Mouse (Mus musculus): ENCODE measurements around the gene Gpsm3.

Gene Gpsm3

GRCm38 (mm10) chr17:34582528-34582927 lies 7.1 kb upstream of the Gpsm3 start:
- no peak for DNase-seq (ENCODE audit: extremely low spot score, low spot score)

DNA sequence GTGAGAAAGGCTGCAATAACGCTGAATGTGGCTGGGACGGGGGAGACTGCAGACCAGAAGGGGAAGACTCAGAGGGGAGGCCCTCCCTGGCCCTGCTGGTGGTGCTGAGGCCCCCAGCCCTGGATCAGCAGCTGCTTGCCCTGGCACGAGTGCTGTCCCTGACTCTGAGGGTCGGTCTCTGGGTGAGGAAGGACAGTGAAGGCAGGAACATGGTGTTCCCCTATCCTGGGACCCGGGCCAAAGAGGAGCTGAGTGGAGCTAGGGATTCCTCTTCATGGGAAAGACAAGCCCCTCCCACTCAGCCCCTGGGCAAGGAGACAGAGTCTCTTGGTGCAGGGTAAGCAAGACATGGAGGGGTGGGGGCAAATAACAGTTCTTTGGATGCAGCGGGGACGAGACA lies 6.2 kb upstream of the Gpsm3 start:
- no peak for DNase-seq (ENCODE audit: extremely low spot score, low spot score)

DNA sequence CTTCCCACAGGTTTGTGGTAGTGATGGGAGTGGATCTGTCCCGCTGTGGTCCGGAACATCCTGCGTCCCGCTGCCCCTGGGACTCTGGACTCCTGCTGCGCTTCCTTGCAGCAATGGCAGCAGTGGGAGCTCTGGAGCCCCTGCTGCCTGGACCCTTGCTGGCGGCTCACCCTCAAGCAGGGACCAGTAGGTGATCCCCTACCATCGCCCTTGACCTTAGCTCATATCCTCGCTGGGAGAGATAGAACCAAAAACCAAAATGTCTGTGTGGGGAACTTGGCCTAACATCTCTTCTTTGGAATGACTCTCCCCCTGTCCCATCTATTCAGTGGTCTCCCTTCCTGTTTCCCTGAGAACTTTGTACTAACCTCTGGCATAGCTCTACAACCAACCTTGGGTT lies 5.8 kb upstream of the Gpsm3 start:
- DNase-seq (ENCODE audit: extremely low spot score, low spot score), result no peak

DNA sequence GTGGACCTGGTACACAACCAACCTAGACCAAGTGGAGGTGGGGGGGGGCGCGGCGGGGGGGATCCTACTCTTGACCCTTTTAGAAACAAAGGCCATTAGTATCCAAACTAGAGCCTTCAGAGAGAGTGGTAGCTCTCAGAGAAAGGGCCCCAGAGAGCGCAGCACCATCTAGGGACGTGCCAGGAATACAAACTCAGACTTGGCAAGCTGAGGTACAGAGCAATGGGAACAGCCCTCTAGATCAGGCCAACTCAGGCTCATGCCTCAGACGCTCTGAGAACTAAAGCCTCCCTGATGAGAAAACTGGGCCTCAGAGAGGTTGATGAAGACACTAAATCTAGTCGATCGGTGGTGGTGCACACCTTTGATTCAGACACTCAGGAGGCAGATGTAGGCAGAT lies 4.5 kb upstream of the Gpsm3 start:
- DNase-seq (ENCODE audit: extremely low spot score, low spot score), result no peak

- DNase-seq (ENCODE audit: extremely low spot score, low spot score), result peak; percentile 53
Observed at GRCm38 (mm10) chr17:34585877-34586771, 3.5 kb upstream of the Gpsm3 start.

DNA sequence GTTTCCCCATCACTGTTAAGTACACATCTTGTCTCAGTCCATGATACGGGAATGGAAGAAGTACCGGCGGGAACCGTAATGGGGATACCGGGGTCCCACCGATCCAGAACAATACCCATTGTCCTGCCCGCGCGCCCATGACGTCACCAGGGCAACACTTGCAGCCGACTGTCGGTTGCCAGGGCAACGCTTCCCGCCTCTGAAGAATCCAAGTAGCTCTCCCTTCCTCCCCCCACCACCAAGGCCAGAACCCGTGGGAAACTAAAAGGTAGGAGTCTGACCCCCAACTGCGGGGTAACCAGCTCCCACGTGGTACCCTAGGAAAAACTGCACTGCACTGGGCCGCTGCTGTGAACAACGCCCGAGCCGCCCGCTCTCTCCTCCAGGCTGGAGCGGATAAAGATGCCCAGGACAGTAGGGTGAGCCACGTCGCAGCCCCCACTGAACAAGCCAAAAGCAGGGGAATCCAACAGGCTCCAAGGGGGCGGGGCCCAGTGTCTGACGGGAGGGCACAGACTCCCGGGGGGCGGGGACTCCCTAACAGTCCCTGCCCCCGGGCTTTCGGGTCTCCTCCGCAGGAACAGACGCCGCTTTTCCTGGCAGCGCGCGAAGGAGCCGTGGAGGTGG lies 2.7 kb upstream of the Gpsm3 start:
- peak; percentile 96 for DNase-seq (ENCODE audit: extremely low spot score, low spot score)

GRCm38 (mm10) chr17:34587423-34587811 lies 2.2 kb upstream of the Gpsm3 start:
- DNase-seq (ENCODE audit: extremely low spot score, low spot score), result peak; percentile 97

DNA sequence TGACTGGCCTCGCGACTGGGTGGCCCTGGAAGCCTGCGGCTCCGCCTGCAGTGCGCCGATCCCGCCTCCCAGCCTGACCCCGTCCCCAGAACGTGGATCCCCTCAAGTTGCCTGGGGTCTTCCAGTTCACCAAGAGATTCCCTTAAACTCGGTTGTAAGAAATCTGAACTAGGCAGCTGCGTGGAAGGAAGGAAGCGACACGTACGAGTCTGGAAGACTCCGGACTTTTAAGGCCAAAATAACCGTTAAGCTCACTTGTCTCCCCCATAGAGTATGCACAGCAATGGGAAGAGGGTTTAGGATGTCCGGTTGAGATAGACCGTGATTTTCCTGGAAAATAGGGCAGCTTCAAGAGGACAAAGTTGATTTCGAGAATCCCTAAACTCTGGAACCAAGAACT lies 1.8 kb upstream of the Gpsm3 start:
- DNase-seq (ENCODE audit: extremely low spot score, low spot score), result no peak

GRCm38 (mm10) chr17:34588767-34589166 lies 839 bp upstream of the Gpsm3 start:
- no peak for DNase-seq (ENCODE audit: extremely low spot score, low spot score)

DNA sequence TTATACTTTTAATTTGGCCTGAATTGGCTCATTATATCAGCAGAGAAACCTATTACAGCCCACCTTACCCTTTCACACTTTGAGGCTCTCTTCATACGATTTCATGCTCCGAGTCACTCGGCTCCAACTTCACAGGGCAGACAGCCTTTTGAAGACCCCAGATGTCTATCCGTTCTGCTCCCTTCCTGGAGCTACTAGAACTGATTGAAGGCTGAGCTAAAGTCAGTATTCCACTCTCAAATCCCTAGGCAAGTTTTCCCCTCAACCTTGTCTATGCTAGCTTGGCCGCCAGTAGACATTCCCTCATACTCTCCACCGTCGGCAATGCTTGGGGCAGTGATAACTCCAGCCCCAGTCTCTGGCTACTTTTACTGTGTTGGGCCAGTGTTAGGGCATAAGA lies 400 bp upstream of the Gpsm3 start:
- no peak for DNase-seq (ENCODE audit: extremely low spot score, low spot score)

- no peak for DNase-seq (ENCODE audit: extremely low spot score, low spot score)
Observed at GRCm38 (mm10) chr17:34590154-34590987, 765 bp downstream of the Gpsm3 start.

DNA sequence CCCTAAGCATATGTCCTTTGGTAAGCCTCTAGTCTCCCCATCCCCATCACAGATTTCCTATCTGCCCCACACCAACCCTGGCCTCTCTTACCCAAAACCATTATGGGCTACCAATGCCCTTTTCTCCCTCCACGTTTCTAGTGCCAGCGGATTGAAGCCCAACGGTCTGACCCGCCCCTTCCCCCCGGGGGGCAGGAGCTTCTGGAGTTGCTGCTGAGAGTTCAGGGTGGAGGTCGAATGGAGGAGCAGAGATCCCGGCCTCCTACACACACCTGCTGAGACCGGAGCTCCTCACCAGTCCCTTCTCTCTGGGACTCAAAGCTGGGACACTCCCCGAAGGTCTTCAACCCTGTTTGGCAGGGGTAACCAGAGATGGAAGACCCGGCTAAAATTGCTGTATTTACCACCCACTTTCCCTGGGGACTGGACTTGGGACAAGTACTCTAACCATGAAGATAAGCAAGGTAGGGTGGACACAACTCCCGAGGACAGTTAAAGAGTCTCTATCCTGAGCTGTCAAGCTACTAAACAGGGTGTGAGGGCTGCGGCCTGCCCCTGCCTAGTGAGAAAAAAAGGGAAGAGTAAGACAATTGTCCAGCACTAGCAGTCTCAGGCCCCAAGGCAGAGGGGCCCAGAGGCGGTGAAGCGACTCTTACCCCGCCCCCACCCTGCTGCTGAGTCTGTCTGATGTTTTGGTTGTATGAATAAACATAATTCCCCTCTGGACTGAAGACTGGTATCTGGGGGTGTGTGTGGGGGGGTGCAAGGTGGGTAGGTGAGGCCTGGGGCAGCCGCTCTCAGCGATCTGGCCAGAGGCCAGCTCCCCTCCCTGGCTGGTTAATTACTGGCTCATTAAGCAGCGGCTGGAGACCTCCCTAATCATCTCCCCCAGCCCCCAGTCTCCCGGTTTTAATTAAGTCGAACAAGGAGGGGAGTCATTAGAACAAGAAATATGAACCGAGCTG lies 1.7 kb downstream of the Gpsm3 start, which contains the start of gene Pbx2:
TSS of gene Pbx2 (plus strand) at position 238 of the 965 bp plus-strand sequence.
- peak; percentile 62 for DNase-seq (ENCODE audit: extremely low spot score, low spot score)

GRCm38 (mm10) chr17:34591994-34592375 lies 2.4 kb downstream of the Gpsm3 start:
- peak; percentile 95 for DNase-seq (ENCODE audit: extremely low spot score, low spot score)

GRCm38 (mm10) chr17:34592581-34593549 lies 3.3 kb downstream of the Gpsm3 start:
- DNase-seq (ENCODE audit: extremely low spot score, low spot score), result peak; percentile 57

- no peak for DNase-seq (ENCODE audit: extremely low spot score, low spot score)
Observed at GRCm38 (mm10) chr17:34593752-34594525, 4.3 kb downstream of the Gpsm3 start.

GRCm38 (mm10) chr17:34596098-34596497 lies 6.5 kb downstream of the Gpsm3 start:
- no peak for DNase-seq (ENCODE audit: extremely low spot score, low spot score)

- DNase-seq (ENCODE audit: extremely low spot score, low spot score), result no peak
Observed at GRCm38 (mm10) chr17:34597566-34598095, 8.0 kb downstream of the Gpsm3 start, which contains the start of gene Ager. Ager (plus strand) TSS chr17:34597862.

DNA sequence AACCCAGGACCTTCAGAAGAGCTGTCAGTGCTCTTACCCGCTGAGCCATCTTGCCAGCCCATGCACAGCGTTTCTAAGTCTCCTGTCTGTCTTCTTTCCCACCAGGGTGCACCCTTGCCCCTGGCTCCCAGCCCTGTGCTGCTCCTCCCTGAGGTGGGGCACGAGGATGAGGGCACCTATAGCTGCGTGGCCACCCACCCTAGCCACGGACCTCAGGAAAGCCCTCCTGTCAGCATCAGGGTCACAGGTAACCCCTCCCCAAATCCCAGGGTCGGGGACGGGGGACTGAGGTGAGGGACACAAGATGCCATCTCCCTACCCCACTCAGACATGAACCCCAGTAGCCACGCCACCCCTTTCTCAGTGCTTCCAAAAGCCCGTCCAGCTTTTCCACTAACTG lies 10.3 kb downstream of the Gpsm3 start:
- no peak for DNase-seq (ENCODE audit: extremely low spot score, low spot score)

All from neural tube, embryonic 10.5 days (tissue).